Mouse (Mus musculus) liver, adult 2 months (tissue): Measurements from ENCODE around the gene Slc5a4a. TPM values are rescaled to one million over a fixed set of nuclear protein-coding genes. Genes with fewer than 3 reads are reported as not detected.

Experiments used
- DNase-seq: peaks from one replicate; pipeline ENCODE4 v3.0.0-alpha.2; 2011; ENCODE audit warnings: low read depth, low spot score; ENCODE audit errors: extremely low read depth
- H3K27ac ChIP-seq: fragments of 200-500 bp; replicated peaks from 2 replicates; pipeline ENCODE4 v1.5.1; 2012; ENCODE audit warnings: low read depth, mild to moderate bottlenecking, control low read depth, inconsistent platforms, low read length; ENCODE audit not compliant: insufficient read depth
- H3K27me3 ChIP-seq: fragments of 200-500 bp; 2 replicates; pipeline ENCODE4 v1.6.1; 2012; ENCODE audit warnings: mild to moderate bottlenecking, moderate library complexity, low read length, inconsistent platforms; ENCODE audit not compliant: control insufficient read depth, insufficient read depth
- H3K36me3 ChIP-seq: fragments of 200-500 bp; 2 replicates; pipeline ENCODE4 v1.6.1; 2012; ENCODE audit warnings: low read length, inconsistent platforms; ENCODE audit not compliant: control insufficient read depth, insufficient read depth
- H3K4me1 ChIP-seq: fragments of 200-500 bp; 2 replicates; pipeline ENCODE4 v1.6.1; 2011; ENCODE audit warnings: low read length; ENCODE audit not compliant: control insufficient read depth, insufficient read depth
- H3K4me3 ChIP-seq: fragments of 200-500 bp; 2 replicates; pipeline ENCODE4 v1.5.1; 2011; ENCODE audit warnings: low read depth, mild to moderate bottlenecking, control low read depth, low read length, moderate library complexity; ENCODE audit not compliant: insufficient read depth
- H3K79me2 ChIP-seq: fragments of 200-500 bp; 2 replicates; pipeline ENCODE4 v1.6.1; 2012; ENCODE audit warnings: inconsistent platforms, mild to moderate bottlenecking, low read length, moderate library complexity; ENCODE audit not compliant: control insufficient read depth, insufficient read depth
- H3K9ac ChIP-seq: fragments of 200-500 bp; 2 replicates; pipeline ENCODE4 v1.6.1; 2012; ENCODE audit warnings: low read depth, mild to moderate bottlenecking, control low read depth, inconsistent platforms, low read length
- CTCF ChIP-seq: fragments of 200-500 bp; IDR thresholded peaks from 2 replicates; pipeline ENCODE4 v1.5.1; 2011; ENCODE audit warnings: low read depth, low read length, control low read depth
- POLR2A ChIP-seq: fragments of 200-500 bp; IDR thresholded peaks from 2 replicates; pipeline ENCODE4 v1.6.1; 2011; ENCODE audit warnings: low read length, control low read depth; ENCODE audit not compliant: insufficient read depth; ENCODE audit errors: extremely low read depth
- WGBS: fragments of 180-500 bp; shearing (Covaris S2); methylation state at CpG from one replicate; pipeline ENCODE4 v1.1.7; 2018; 5-methylcytosine and 5-hydroxymethylcytosine counted together
- polyA plus RNA-seq: library from polyadenylated mRNA; depleted of rRNA; stranded (reverse); fragments of >200 nt; gene quantifications from 2 replicates; pipeline ENCODE4 v1.2.3, GENCODE M21; 2012
- total RNA-seq: library from RNA; depleted of rRNA; stranded (reverse); fragments of >200 nt; gene quantifications from 2 replicates; pipeline ENCODE4 v1.2.3, GENCODE M21; 2014

Gene Slc5a4a
- total and polyA plus RNA-seq, 2 experiments, result not detected

DNA sequence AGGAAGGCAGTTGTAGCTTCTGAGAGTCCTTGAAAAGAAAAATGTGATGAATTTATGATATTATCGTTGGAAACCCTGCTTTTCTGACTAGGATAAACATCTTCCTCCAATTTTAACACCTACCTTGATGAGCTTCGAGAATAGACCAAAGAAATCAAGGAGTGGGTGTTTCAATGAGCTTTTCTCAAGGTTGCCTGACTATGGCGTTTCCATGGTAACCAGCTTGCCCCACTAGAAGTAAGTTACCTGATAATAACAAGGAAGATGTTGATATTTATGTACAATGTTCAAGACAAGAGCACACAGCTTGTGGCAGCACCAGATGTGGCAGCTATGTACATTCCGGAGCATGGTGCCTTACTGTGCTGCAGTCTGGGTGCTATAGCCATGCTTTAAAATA is 14.7 kb upstream of the Slc5a4a start:
- Histone ChIP-seq H3K36me3 (no peaks in the 10 kb centered on the region), H3K79me2 (no peaks in the 10 kb centered on the region), H3K9ac (no peak overlapping the region), H3K4me3 (no peak overlapping the region), H3K27me3 (no peaks in the 10 kb centered on the region), H3K27ac (no peak overlapping the region), H3K4me1 (no peaks in the 10 kb centered on the region)
- no peak for DNase-seq
- WGBS, result 67% methylated on average over 4 of the region's 4 CpGs
- TF ChIP-seq CTCF, result no peak
- no peak for TF ChIP-seq POLR2A

DNA sequence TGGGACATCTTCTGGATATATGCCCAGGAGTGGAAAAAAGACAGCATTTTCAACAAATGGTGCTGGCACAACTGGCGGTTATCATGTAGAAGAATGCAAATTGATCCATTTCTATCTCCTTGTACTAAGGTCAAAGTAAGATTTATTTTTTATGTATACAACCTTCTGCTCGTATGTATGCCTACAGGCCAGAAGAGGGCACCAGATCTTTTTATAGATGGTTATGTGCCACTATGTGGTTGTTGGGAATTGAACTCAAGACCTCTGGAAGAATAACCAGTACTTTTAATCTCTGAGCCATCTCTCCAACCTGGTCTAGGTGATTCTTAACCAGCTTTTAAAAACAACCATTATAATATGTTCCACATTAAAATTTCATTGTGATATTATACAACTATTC is 10.9 kb upstream of the Slc5a4a start:
- H3K79me2 ChIP-seq, result no peaks in the 10 kb centered on the region
- H3K27ac ChIP-seq, result no peak overlapping the region
- TF ChIP-seq CTCF (no peak), POLR2A (no peak)
- H3K36me3 ChIP-seq, result no peaks in the 10 kb centered on the region
- no peak overlapping the region for H3K9ac ChIP-seq
- WGBS, result 71% methylated on average over 2 of the region's 2 CpGs
- DNase-seq, result no peak
- no peaks in the 10 kb centered on the region for H3K4me1 ChIP-seq
- H3K4me3 ChIP-seq, result no peak overlapping the region
- H3K27me3 ChIP-seq, result no peaks in the 10 kb centered on the region

DNA sequence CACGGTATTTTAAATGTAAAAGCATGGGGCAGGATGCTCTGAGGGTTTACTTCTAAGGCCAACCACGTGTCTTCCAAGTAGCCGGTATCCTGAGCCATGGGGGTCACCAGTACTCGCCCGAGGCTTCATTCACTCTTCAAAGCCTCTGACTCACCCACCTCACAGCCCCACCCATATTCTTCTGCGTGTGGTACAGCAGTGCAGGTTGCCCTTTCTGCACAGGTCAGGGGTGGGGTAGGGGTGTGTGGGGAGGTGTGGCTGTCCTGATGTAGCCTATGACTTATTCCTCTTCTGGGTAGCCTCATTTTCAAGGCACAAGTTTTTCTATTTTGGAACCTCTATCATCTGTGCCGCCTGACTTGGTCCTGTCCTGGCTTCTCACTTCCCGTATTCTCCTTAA is 405 bp upstream of the Slc5a4a start:
- H3K27me3 ChIP-seq, result no peaks in the 10 kb centered on the region
- no peaks in the 10 kb centered on the region for H3K79me2 ChIP-seq
- DNase-seq, result no peak
- no peaks in the 10 kb centered on the region for H3K4me1 ChIP-seq
- no peak overlapping the region for H3K9ac ChIP-seq
- no peak overlapping the region for H3K4me3 ChIP-seq
- H3K27ac ChIP-seq, result no peak overlapping the region
- WGBS, result 57% methylated on average over 8 of the region's 8 CpGs
- TF ChIP-seq CTCF (no peak), POLR2A (no peak)
- H3K36me3 ChIP-seq, result no peaks in the 10 kb centered on the region

DNA sequence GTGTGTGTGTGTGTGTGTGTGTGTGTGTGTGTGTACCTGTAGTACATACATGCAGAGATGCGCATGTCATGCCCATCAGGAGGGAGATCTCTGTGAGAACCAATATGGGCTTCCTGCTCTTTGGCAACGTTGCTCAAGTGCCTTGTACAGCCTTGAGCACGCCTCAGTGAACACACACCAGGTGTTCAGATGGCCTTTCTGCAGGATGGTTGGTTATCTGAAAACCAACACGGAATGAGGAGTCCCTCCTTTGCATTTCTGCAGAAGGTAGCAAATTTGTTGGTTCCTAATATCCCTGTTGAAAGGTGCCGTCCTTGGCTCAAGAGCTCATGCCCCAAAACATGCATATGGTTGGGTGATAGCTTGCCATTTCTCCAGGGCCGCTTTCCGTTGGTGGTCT is 8.7 kb downstream of the Slc5a4a start:
- no peak overlapping the region for H3K27ac ChIP-seq
- H3K79me2 ChIP-seq, result no peaks in the 10 kb centered on the region
- no peak for DNase-seq
- no peaks in the 10 kb centered on the region for H3K27me3 ChIP-seq
- 88% methylated on average over 7 of the region's 7 CpGs for WGBS
- H3K36me3 ChIP-seq, result no peaks in the 10 kb centered on the region
- H3K4me1 ChIP-seq, result no peaks in the 10 kb centered on the region
- H3K9ac ChIP-seq, result no peak overlapping the region
- TF ChIP-seq CTCF (no peak), POLR2A (no peak)
- no peak overlapping the region for H3K4me3 ChIP-seq

DNA sequence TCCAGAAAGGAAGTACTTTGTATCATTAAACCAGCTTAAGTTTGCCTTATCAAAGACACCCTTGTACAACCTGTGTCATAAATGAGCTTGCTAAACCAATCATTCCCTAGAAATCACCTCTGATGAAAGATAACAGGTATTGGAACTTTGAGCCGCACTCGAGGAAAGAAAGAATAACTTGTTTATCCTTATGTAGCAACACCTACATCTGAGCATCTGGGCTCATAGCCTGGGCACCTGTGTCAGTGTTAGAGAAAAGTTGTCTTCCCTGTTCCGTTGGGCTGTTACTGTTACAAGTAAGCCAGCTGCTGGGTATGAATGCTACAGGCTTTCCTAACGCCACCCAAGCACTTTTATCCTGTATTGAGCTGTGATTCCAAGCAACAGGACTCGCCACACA is 10.3 kb downstream of the Slc5a4a start:
- Histone ChIP-seq H3K79me2 (no peaks in the 10 kb centered on the region), H3K9ac (no peak overlapping the region), H3K27me3 (no peaks in the 10 kb centered on the region), H3K27ac (no peak overlapping the region), H3K36me3 (no peaks in the 10 kb centered on the region), H3K4me1 (no peaks in the 10 kb centered on the region), H3K4me3 (no peak overlapping the region)
- DNase-seq, result no peak
- 85% methylated on average over 5 of the region's 5 CpGs for WGBS
- TF ChIP-seq POLR2A (no peak), CTCF (no peak)

DNA sequence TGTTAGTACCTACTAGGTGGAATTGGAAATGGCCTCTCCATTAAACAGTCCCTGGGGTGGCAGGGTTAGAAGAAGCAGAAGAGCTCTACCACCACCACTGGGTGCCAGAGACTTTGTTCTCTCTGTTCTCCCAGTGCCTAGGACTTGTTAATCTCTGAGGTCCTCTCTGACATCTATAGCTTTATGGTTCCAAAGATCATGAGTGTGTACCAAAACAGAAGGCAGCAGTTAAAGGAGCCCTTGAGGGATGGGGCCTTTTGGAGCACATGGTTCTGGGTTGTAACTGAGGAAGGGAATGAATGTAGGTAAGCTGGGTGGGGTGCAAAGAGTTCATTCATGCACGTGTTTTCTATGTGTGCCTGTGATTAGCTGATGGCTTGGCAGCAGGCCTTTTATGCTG is 10.8 kb downstream of the Slc5a4a start:
- 66% methylated on average over 1 of the region's 1 CpGs for WGBS
- DNase-seq, result no peak
- no peaks in the 10 kb centered on the region for H3K27me3 ChIP-seq

More for the DNA sequence above, 10.8 kb downstream of the Slc5a4a start:
- TF ChIP-seq POLR2A (no peak), CTCF (no peak)
- Histone ChIP-seq H3K9ac (no peak overlapping the region), H3K27ac (no peak overlapping the region), H3K4me3 (no peak overlapping the region), H3K4me1 (no peaks in the 10 kb centered on the region), H3K36me3 (no peaks in the 10 kb centered on the region), H3K79me2 (no peaks in the 10 kb centered on the region)
